Mouse (Mus musculus): Measurements from ENCODE around the gene 1700025C18Rik. TPM values are rescaled to one million over a fixed set of nuclear protein-coding genes. Genes with fewer than 3 reads are reported as not detected.

Gene 1700025C18Rik
- polyA plus RNA-seq, 1 experiment from 2014 or later, result not detected

DNA sequence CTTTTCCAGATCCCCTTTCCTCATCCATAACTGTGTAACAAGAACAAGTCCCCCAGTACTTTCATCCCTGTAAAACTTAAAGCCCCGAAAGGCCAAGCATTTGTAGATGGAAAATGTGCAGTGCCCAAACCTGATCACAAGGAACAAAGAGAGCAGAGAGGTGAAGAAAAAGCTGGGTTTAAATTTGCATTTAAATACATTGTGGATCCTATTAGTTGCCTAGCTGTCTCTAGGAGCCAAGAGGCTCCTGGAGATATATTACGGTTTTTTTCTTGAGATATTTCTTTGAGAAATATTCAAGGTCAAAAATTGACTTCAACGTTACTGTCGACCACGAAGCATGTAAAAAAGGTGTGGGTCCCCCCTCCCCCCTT lies 55.5 kb downstream of the 1700025C18Rik start:
- H3K9ac ChIP-seq, result no peak overlapping the region
- H3K4me3 ChIP-seq (replicated peaks), result peak overlapping the region; percentile 74
- ATAC-seq (ENCODE audit: insufficient number of reproducible peaks, low FRiP score, low TSS enrichment, low read depth), result no peak
- peaks cover 26% of the 10 kb centered on the region for H3K4me1 ChIP-seq
- H3K4me2 ChIP-seq (replicated peaks), result peak overlapping the region; percentile 66
- H3K36me3 ChIP-seq, result no peaks in the 10 kb centered on the region
- peak overlapping the region; percentile 51; the same call in 1 of the 2 replicates for H3K27ac ChIP-seq (replicated peaks)
- WGBS, result 29% methylated on average over 5 of the region's 5 CpGs
- H3K9me3 ChIP-seq (replicated peaks), result no peaks in the 10 kb centered on the region
- H3K27me3 ChIP-seq, result no peaks in the 10 kb centered on the region

DNA sequence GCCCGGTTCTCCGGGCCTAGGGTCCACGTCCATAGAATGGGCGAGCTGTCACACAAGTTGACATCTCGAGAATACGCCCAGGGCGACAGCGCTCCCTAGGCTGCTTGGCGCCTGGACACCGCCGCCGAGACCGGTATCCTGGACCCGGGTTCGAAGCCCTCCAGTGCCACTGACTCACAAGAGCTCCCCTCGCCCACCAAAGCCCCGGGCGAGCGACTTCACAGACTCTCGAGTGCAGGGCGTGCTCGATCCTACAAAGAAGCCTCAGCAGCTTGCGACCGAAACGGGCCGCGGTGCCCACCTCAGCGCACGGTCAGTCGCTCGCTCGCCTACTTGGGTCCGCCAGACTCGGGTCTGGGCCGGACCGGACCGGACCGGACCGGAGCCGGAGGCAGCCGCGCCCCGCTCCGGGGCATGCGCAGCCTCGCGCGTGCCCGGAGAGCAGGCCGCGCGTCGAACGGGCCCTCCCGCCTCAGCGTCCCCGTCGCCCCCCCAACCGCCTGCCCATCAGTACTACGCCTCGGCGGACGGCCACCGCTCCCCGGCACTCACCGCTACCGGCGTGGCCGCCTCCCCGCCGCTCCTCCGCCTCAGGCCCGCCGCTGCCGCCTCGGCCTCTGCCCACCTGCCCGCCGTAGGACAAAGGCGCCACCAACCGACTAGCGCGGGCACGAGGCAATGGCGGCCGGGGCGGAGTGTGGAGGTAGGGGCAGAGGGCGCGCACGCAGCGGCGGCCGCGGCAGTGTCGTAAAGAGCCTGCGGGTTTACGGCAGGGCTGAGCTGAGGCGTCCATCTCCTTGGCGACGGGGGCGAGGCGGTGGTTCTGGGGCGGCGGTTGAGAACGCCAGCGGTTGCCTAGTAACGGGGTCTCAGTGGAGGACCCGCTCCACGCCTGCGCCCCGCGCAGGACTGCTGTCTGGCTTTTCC lies 56.2 kb downstream of the 1700025C18Rik start, which contains the start of gene Ncoa5:
Gene Ncoa5, minus strand, starts transcription at position 737 of the 927 bp plus-strand sequence.
- H3K27ac ChIP-seq (replicated peaks), result peak within 1 kb of the TSS; percentile 78
- H3K4me1 ChIP-seq, result peaks cover 26% of the 10 kb centered on the region
- peak within 1 kb of the TSS; percentile 66 for H3K4me2 ChIP-seq (replicated peaks)
- no peaks in the 10 kb centered on the region for H3K36me3 ChIP-seq
- no peaks in the 10 kb centered on the region for H3K27me3 ChIP-seq
- under 1% methylated on average over 98 of the region's 111 CpGs for WGBS
- ATAC-seq (ENCODE audit: insufficient number of reproducible peaks, low FRiP score, low TSS enrichment, low read depth), result peak; percentile 96
- peak within 1 kb of the TSS; percentile 81 for H3K9ac ChIP-seq
- H3K4me3 ChIP-seq (replicated peaks), result peak within 1 kb of the TSS; percentile 74
- no peaks in the 10 kb centered on the region for H3K9me3 ChIP-seq (replicated peaks)

DNA sequence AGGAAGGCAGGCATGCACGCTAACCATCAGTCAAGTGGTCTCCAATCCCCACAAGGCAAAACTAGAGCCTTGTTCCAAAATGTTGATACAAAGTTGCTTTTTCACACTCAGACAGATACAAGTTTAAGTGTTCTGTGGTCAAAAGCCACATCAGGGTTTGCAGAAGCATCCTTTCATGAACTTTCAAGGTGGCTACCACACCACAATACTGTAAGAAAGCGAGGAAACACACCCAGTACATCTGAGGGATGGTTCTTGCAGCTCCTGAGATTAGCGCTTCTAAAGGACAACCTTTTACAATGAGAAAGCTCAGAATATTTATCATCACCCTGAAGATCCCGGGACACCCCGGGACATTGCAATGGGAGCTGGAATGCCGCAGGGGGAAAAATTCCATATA lies 57.2 kb downstream of the 1700025C18Rik start:
- 38% methylated on average over 6 of the region's 6 CpGs for WGBS
- H3K27ac ChIP-seq (replicated peaks), result no peak overlapping the region
- H3K36me3 ChIP-seq, result no peaks in the 10 kb centered on the region
- no peak for ATAC-seq (ENCODE audit: insufficient number of reproducible peaks, low FRiP score, low TSS enrichment, low read depth)
- peak overlapping the region; percentile 66 for H3K4me2 ChIP-seq (replicated peaks)
- no peaks in the 10 kb centered on the region for H3K9me3 ChIP-seq (replicated peaks)
- peak overlapping the region; percentile 74 for H3K4me3 ChIP-seq (replicated peaks)
- peaks cover 26% of the 10 kb centered on the region for H3K4me1 ChIP-seq
- H3K27me3 ChIP-seq, result no peaks in the 10 kb centered on the region
- H3K9ac ChIP-seq, result peak overlapping the region; percentile 81

DNA sequence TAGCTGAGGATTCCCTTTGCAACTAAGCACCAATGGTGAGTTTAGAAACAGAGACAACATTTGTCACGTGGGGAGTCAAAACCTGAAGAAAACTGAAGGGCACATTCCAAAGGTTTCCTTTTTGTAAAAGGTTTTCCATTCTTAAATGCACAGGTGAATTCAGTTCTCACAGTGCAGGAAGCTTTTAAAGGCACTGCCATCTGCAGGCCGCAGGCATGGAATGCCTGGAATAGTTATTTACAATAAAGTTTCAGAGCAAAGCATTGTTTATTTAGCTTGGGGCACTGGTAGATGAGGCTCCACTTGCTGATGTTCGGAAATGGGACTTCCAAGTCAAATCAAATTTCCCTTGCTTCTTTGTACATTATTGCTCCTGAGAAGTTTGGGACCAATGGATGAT lies 58.0 kb downstream of the 1700025C18Rik start:
- Histone ChIP-seq H3K27me3 (no peaks in the 10 kb centered on the region), H3K4me3 (replicated peaks) (no peak overlapping the region), H3K27ac (replicated peaks) (no peak overlapping the region), H3K9me3 (replicated peaks) (no peaks in the 10 kb centered on the region), H3K9ac (no peak overlapping the region), H3K36me3 (no peaks in the 10 kb centered on the region), H3K4me1 (peaks cover 26% of the 10 kb centered on the region), H3K4me2 (replicated peaks) (no peak overlapping the region)
- ATAC-seq (ENCODE audit: insufficient number of reproducible peaks, low FRiP score, low TSS enrichment, low read depth), result no peak
- WGBS, result 38% methylated on average over 3 of the region's 3 CpGs

Other genes starting within 250 kb of the 1700025C18Rik start
- 66.8 and 77.0 TPM in 2 replicates for gene Pltp, start 233.0 kb downstream of the 1700025C18Rik start, polyA plus RNA-seq (2015; fragmentation: Nextera tagmentation; extraction: Ambion mirVana)
- gene Pcif1, start 211.4 kb downstream of the 1700025C18Rik start, polyA plus RNA-seq (2015; fragmentation: Nextera tagmentation; extraction: Ambion mirVana), result 65.7 and 74.8 TPM in 2 replicates
- gene Zfp335, start 179.0 kb downstream of the 1700025C18Rik start, polyA plus RNA-seq (2015; fragmentation: Nextera tagmentation; extraction: Ambion mirVana), result 13.4 and 16.0 TPM in 2 replicates
- gene Mmp9, start 150.0 kb downstream of the 1700025C18Rik start, polyA plus RNA-seq (2015; fragmentation: Nextera tagmentation; extraction: Ambion mirVana), result 41.4 and 46.1 TPM in 2 replicates
- 0.72 and 0.85 TPM in 2 replicates for gene Slc12a5, start 129.9 kb downstream of the 1700025C18Rik start, polyA plus RNA-seq (2015; fragmentation: Nextera tagmentation; extraction: Ambion mirVana)
- 66.8 and 67.0 TPM in 2 replicates for gene Ncoa5, start 55.9 kb downstream of the 1700025C18Rik start, polyA plus RNA-seq (2015; fragmentation: Nextera tagmentation; extraction: Ambion mirVana)
- 4.7 and 7.7 TPM in 2 replicates for gene Cd40, start 35.1 kb downstream of the 1700025C18Rik start, polyA plus RNA-seq (2015; fragmentation: Nextera tagmentation; extraction: Ambion mirVana)
- 0.83 and 1.0 TPM in 2 replicates for gene Cdh22, start 144.1 kb upstream of the 1700025C18Rik start, polyA plus RNA-seq (2015; fragmentation: Nextera tagmentation; extraction: Ambion mirVana)
- gene Slc35c2, start 197.1 kb upstream of the 1700025C18Rik start, polyA plus RNA-seq (2015; fragmentation: Nextera tagmentation; extraction: Ambion mirVana), result 58.7 and 59.5 TPM in 2 replicates
- gene Elmo2, start 235.7 kb upstream of the 1700025C18Rik start, polyA plus RNA-seq (2015; fragmentation: Nextera tagmentation; extraction: Ambion mirVana), result 86.4 and 91.3 TPM in 2 replicates

Data from embryonic facial prominence, embryonic 15.5 days (tissue).